Mouse (Mus musculus): ENCODE measurements at regions not wholly inside any gene's neighbourhood (a gene's known extent, or its start where the extent isn't known, plus 50 kb on each side); places are given as distances from the start of the nearest gene placed in this dataset.
"Not testable (repeated sequence)": the region's sequence is repeated elsewhere in the genome, so short reads cannot be mapped to it uniquely, and the experiment has no call there.

GRCm38 (mm10) chr3:96350985-96351384 is 57.2 kb upstream of the Fcgr1 start:
- not testable (repeated sequence) for TF ChIP-seq EP300, CTCF (IDR thresholded peaks at IDR 0.05; ENCODE audit: low read depth)
